Mouse (Mus musculus): ENCODE measurements at regions not wholly inside any gene's neighbourhood (a gene's known extent, or its start where the extent isn't known, plus 50 kb on each side); places are given as distances from the start of the nearest gene placed in this dataset.

DNA sequence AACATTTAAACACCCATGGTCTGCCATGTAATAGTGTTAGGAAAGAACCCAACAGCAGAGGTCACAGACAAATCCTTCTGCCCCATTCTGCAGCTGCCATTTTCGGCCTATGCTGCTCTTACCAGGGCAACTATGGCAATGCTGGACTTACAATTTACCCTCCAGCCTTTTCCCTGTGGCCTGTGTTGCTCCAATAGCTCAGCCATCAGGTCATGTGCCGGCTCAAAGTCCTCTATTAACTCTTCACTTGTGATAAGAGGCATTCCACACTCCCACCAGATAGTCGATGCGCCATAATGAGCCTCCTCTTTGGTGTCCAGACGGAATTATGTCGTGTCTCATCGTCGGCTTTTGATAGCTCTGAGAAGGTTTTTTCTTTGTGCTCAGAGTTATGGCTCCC, 214.7 kb upstream of the Ccdc122 start:
- Histone ChIP-seq H3K4me2 (no peak overlapping the region), H3K9ac (no peak overlapping the region), H3K36me3 (replicated peaks) (no peaks in the 10 kb centered on the region), H3K4me1 (replicated peaks) (peaks cover 30% of the 10 kb centered on the region), H3K27me3 (no peaks in the 10 kb centered on the region), H3K9me3 (replicated peaks) (no peaks in the 10 kb centered on the region), H3K27ac (replicated peaks) (no peak overlapping the region), H3K4me3 (replicated peaks) (no peak overlapping the region)
- 68% methylated on average over 8 of the region's 8 CpGs for WGBS (ENCODE audit: insufficient replicate concordance)
- ATAC-seq (ENCODE audit: insufficient read depth) = no peak

DNA sequence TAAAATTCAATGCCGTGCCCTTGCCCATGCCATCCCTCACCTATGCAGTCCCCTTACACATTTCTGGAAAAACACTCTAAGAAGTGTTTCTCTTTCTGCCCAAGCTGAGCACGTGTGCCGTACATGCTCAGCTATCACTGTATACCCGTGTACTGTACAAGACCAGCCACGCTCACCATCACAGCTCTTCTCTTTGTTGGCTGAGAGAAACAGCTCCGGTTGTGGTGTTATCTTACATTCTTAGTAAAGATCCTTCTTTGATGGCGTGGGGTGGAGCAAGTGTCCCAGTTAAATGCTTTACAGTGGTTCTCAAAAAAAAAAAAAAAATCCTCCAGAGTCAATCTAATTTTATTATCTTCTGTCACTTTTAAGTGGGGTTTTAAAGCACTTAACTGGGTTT, 215.1 kb upstream of the Ccdc122 start:
- no peaks in the 10 kb centered on the region for H3K9me3 ChIP-seq (replicated peaks)
- H3K4me1 ChIP-seq (replicated peaks) = peaks cover 30% of the 10 kb centered on the region
- H3K4me2 ChIP-seq = no peak overlapping the region
- H3K36me3 ChIP-seq (replicated peaks) = no peaks in the 10 kb centered on the region
- H3K9ac ChIP-seq = no peak overlapping the region
- ATAC-seq (ENCODE audit: insufficient read depth) = no peak
- no peaks in the 10 kb centered on the region for H3K27me3 ChIP-seq
- H3K4me3 ChIP-seq (replicated peaks) = no peak overlapping the region
- no peak overlapping the region for H3K27ac ChIP-seq (replicated peaks)
- 65% methylated on average over 7 of the region's 7 CpGs for WGBS (ENCODE audit: insufficient replicate concordance)

- no peak for ATAC-seq (ENCODE audit: insufficient read depth)
- WGBS (ENCODE audit: insufficient replicate concordance) = 77% methylated on average over 6 of the region's 6 CpGs
- H3K9ac ChIP-seq = no peak overlapping the region
Measured at GRCm38 (mm10) chr14:76820989-76821388, 215.6 kb upstream of the Ccdc122 start.

GRCm38 (mm10) chr14:76819690-76820089, 216.9 kb upstream of the Ccdc122 start:
- H3K9ac ChIP-seq = no peak overlapping the region

More at GRCm38 (mm10) chr14:76820989-76821388, 215.6 kb upstream of the Ccdc122 start:
- Histone ChIP-seq H3K9me3 (replicated peaks) (no peaks in the 10 kb centered on the region), H3K36me3 (replicated peaks) (no peaks in the 10 kb centered on the region), H3K27me3 (no peaks in the 10 kb centered on the region), H3K4me1 (replicated peaks) (peaks cover 30% of the 10 kb centered on the region), H3K4me2 (no peak overlapping the region), H3K4me3 (replicated peaks) (no peak overlapping the region), H3K27ac (replicated peaks) (no peak overlapping the region)

GRCm38 (mm10) chr14:76818256-76819010, 218.1 kb upstream of the Ccdc122 start:
- WGBS (ENCODE audit: insufficient replicate concordance) = 31% methylated on average over 10 of the region's 10 CpGs
- Histone ChIP-seq H3K9me3 (replicated peaks) (no peaks in the 10 kb centered on the region), H3K4me3 (replicated peaks) (no peak overlapping the region), H3K36me3 (replicated peaks) (no peaks in the 10 kb centered on the region), H3K27me3 (no peaks in the 10 kb centered on the region), H3K27ac (replicated peaks) (peak overlapping the region; percentile 65), H3K4me2 (peak overlapping the region; percentile 18; the same call in 1 of the 2 replicates), H3K9ac (no peak overlapping the region), H3K4me1 (replicated peaks) (peaks cover 30% of the 10 kb centered on the region)
- ATAC-seq (ENCODE audit: insufficient read depth) = peak; percentile 67

More at GRCm38 (mm10) chr14:76819690-76820089, 216.9 kb upstream of the Ccdc122 start:
- WGBS (ENCODE audit: insufficient replicate concordance) = 64% methylated on average over 8 of the region's 8 CpGs
- no peaks in the 10 kb centered on the region for H3K36me3 ChIP-seq (replicated peaks)
- peaks cover 30% of the 10 kb centered on the region for H3K4me1 ChIP-seq (replicated peaks)
- H3K9me3 ChIP-seq (replicated peaks) = no peaks in the 10 kb centered on the region
- H3K4me3 ChIP-seq (replicated peaks) = no peak overlapping the region
- H3K27me3 ChIP-seq = no peaks in the 10 kb centered on the region
- H3K27ac ChIP-seq (replicated peaks) = peak overlapping the region; percentile 33
- H3K4me2 ChIP-seq = no peak overlapping the region
- ATAC-seq (ENCODE audit: insufficient read depth) = no peak

DNA sequence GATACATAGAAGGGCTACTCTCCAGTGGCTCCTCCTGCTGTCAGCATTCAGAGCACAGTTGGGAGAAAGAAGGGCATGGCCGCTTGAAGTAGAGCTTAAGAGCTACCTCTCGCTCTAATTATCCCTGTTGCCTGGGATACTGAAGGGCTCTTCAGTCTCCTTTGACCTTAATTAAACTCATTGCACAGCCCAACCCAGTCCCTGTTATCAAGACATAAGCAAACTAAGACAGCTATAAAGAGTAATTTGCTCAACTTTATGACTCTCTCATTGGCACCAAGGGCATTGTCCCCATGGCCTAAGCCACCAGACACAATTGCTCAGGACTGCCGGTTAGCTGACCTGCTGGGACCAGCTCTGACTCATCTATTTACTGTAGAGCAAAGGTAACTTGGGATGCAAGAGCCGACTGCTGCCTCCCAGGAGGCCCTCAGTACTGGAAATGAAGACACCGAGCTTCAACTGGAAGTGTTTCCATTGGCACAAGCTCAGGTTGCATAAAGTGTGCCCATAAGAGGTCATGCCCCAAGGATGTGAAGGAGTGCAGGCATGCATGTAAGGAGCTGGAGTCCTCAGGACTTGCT, 219.3 kb upstream of the Ccdc122 start:
- Histone ChIP-seq H3K9ac (no peak overlapping the region), H3K4me3 (replicated peaks) (no peak overlapping the region), H3K4me2 (no peak overlapping the region), H3K36me3 (replicated peaks) (no peaks in the 10 kb centered on the region), H3K27ac (replicated peaks) (0 out of 2 replicates have a peak overlapping the region, but pooled peaks have one; percentile 65), H3K9me3 (replicated peaks) (no peaks in the 10 kb centered on the region), H3K4me1 (replicated peaks) (peaks cover 31% of the 10 kb centered on the region), H3K27me3 (no peaks in the 10 kb centered on the region)
- no peak for ATAC-seq (ENCODE audit: insufficient read depth)
- 64% methylated on average over 5 of the region's 5 CpGs for WGBS (ENCODE audit: insufficient replicate concordance)

- Histone ChIP-seq H3K4me1 (replicated peaks) (peaks cover 34% of the 10 kb centered on the region), H3K36me3 (replicated peaks) (no peaks in the 10 kb centered on the region), H3K9ac (no peak overlapping the region), H3K27ac (replicated peaks) (no peak overlapping the region), H3K27me3 (no peaks in the 10 kb centered on the region), H3K4me3 (replicated peaks) (no peak overlapping the region), H3K9me3 (replicated peaks) (no peaks in the 10 kb centered on the region), H3K4me2 (no peak overlapping the region)
- 71% methylated on average over 2 of the region's 2 CpGs for WGBS (ENCODE audit: insufficient replicate concordance)
- no peak for ATAC-seq (ENCODE audit: insufficient read depth)
Measured at GRCm38 (mm10) chr14:76816666-76817065, 219.9 kb upstream of the Ccdc122 start.

DNA sequence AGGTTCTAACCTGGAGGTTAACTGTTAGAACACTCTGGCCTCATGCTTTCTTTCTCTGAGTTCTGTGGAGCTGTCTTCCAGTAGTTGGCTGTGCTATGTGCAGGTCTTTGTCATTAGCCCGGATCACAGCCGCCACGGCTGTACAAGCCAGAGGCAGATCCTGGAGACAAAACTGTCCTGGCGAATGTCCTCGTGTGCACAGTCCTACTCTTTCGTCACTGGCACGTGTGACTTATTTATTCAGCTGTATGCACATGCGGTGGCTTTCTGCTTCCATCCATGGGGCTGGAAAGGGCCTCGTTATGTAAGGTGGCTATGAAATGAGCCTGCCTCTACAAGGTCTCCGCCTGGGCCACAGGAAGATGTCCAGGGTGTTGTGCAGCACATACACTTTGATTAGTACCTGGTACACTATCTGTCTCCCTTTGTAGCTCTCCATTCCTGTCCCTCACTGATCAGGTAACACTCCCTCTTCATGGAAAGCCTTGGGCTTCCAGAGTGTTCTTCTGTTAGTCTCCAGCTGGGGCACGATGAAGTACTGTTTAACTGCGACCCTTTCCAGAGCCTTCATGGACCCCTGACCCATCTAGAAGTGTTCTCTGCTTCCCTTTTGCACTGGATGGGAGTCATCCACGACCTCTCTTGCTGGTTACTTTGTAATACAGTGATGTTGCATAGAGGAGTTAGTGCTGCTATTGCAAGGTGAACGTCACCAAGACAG, 224.3 kb upstream of the Ccdc122 start:
- Histone ChIP-seq H3K27ac (replicated peaks) (no peak overlapping the region), H3K4me2 (no peak overlapping the region), H3K27me3 (no peaks in the 10 kb centered on the region), H3K9ac (no peak overlapping the region), H3K36me3 (replicated peaks) (no peaks in the 10 kb centered on the region), H3K4me1 (replicated peaks) (peaks cover 10% of the 10 kb centered on the region; the same call in 1 of the 2 replicates), H3K9me3 (replicated peaks) (no peaks in the 10 kb centered on the region), H3K4me3 (replicated peaks) (no peak overlapping the region)
- ATAC-seq (ENCODE audit: insufficient read depth) = no peak
- WGBS (ENCODE audit: insufficient replicate concordance) = 61% methylated on average over 14 of the region's 14 CpGs

GRCm38 (mm10) chr14:76810697-76811589, 225.6 kb upstream of the Ccdc122 start:
- Histone ChIP-seq H3K4me2 (no peak overlapping the region), H3K27me3 (no peaks in the 10 kb centered on the region), H3K4me1 (replicated peaks) (peaks cover 8% of the 10 kb centered on the region; the same call in 1 of the 2 replicates), H3K9me3 (replicated peaks) (no peaks in the 10 kb centered on the region), H3K9ac (no peak overlapping the region), H3K27ac (replicated peaks) (no peak overlapping the region), H3K36me3 (replicated peaks) (no peaks in the 10 kb centered on the region), H3K4me3 (replicated peaks) (no peak overlapping the region)
- ATAC-seq (ENCODE audit: insufficient read depth) = no peak
- WGBS (ENCODE audit: insufficient replicate concordance) = 47% methylated on average over 21 of the region's 21 CpGs

DNA sequence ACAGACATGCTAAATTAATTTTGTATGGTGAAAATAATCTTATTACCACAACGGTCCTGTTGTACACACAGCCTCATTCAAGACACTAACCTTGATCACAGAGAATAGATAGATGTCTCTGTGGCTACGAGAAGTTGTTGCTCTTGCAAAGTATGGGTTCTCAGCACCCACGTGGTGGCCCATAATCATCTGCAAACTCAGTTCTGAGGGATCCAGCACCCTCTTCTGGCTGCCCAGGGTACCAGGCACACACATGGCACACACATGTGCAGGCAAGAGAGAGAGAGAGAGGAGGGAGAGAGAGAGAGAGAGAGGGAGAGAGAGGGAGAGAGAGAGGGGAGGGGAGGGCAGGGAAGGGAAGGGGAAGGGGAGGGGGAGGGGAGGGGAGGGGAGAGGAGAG, 226.5 kb upstream of the Ccdc122 start:
- no peak overlapping the region for H3K9ac ChIP-seq
- no peak overlapping the region for H3K27ac ChIP-seq (replicated peaks)
- H3K4me1 ChIP-seq (replicated peaks) = peaks cover 8% of the 10 kb centered on the region; the same call in 1 of the 2 replicates
- H3K36me3 ChIP-seq (replicated peaks) = no peaks in the 10 kb centered on the region
- H3K9me3 ChIP-seq (replicated peaks) = no peaks in the 10 kb centered on the region
- 64% methylated on average over 3 of the region's 3 CpGs for WGBS (ENCODE audit: insufficient replicate concordance)
- no peak overlapping the region for H3K4me3 ChIP-seq (replicated peaks)
- H3K27me3 ChIP-seq = no peaks in the 10 kb centered on the region
- no peak for ATAC-seq (ENCODE audit: insufficient read depth)
- H3K4me2 ChIP-seq = no peak overlapping the region

Measured in liver, embryonic 15.5 days (tissue).